Mouse (Mus musculus) liver, embryonic 14.5 days (tissue): Measurements from ENCODE around the gene Gpm6b. TPM values are rescaled to one million over a fixed set of nuclear protein-coding genes. Genes with fewer than 3 reads are reported as not detected.

Source experiments
- ATAC-seq: fragments of 200-750 bp; cut with Nextera tagmentation; 2 replicates; pipeline ENCODE4 v1.8.0; 2017; ENCODE audit warnings: moderate number of reproducible peaks, mild to moderate bottlenecking, moderate library complexity; ENCODE audit not compliant: insufficient read depth
- DNase-seq, 3 experiments: peaks; one replicate each; pipeline ENCODE4 v3.0.0-alpha.2; 2012 to 2013; ENCODE audit warnings: low read depth in 3 of 3, low spot score in 3 of 3
- H3K27ac ChIP-seq: fragments of 300-500 bp; sonication (generic); 2 replicates; pipeline ENCODE4 v1.5.1; 2014; ENCODE audit warnings: moderate library complexity, mild to moderate bottlenecking, control low read depth, inconsistent platforms
- H3K27me3 ChIP-seq: fragments of 300-500 bp; sonication (generic); 2 replicates; pipeline ENCODE4 v1.6.1; 2014; ENCODE audit warnings: mild to moderate bottlenecking, low read length, moderate library complexity; ENCODE audit not compliant: control insufficient read depth, insufficient read depth
- H3K36me3 ChIP-seq: fragments of 300-500 bp; sonication (generic); replicated peaks from 2 replicates; pipeline ENCODE4 v1.6.1; 2014; ENCODE audit warnings: low read depth; ENCODE audit not compliant: control insufficient read depth, insufficient read depth
- H3K4me1 ChIP-seq, 2 experiments: fragments of 200-500 bp in 1 of 2; fragments of 300-500 bp in 1 of 2; sonication (generic) in 1 of 2; replicated peaks; 2 replicates each; pipeline ENCODE4 v1.6.1; 2012 to 2014; ENCODE audit warnings: antibody characterized with exemption in 1 of 2, inconsistent platforms in 1 of 2, low read length in 1 of 2; ENCODE audit not compliant: control insufficient read depth in 2 of 2, insufficient read depth in 2 of 2
- H3K4me2 ChIP-seq: fragments of 300-500 bp; sonication (generic); 2 replicates; pipeline ENCODE4 v1.6.1; 2014; ENCODE audit warnings: low read depth, mild to moderate bottlenecking, control low read depth, moderate library complexity
- H3K4me3 ChIP-seq, 2 experiments: fragments of 200-500 bp in 1 of 2; fragments of 300-500 bp in 1 of 2; sonication (generic) in 1 of 2; 2 replicates each; pipeline ENCODE4 v1.5.1; 2012 to 2014; ENCODE audit warnings: low read depth in 2 of 2, low read length in 2 of 2, mild to moderate bottlenecking in 2 of 2, control low read depth in 1 of 2, inconsistent platforms in 1 of 2, moderate library complexity in 1 of 2; ENCODE audit not compliant: insufficient read depth in 1 of 2
- H3K9ac ChIP-seq: fragments of 300-500 bp; sonication (generic); replicated peaks from 2 replicates; pipeline ENCODE4 v1.6.1; 2014; ENCODE audit warnings: mild to moderate bottlenecking, control low read depth, moderate library complexity
- H3K9me3 ChIP-seq: fragments of 300-500 bp; sonication (generic); 2 replicates; pipeline ENCODE4 v1.6.1; 2016; ENCODE audit warnings: low read length, mixed read lengths; ENCODE audit not compliant: control insufficient read depth
- CTCF ChIP-seq: IDR thresholded peaks from 2 replicates; pipeline ENCODE4 v1.5.1; 2016; ENCODE audit warnings: antibody characterized with exemption, low read depth, control low read depth
- EP300 ChIP-seq: IDR thresholded peaks from 2 replicates; pipeline ENCODE4 v1.6.1; 2016; ENCODE audit warnings: antibody characterized with exemption, low read depth
- WGBS: fragments of 180-500 bp; shearing (Covaris S2); extraction: QIAGEN DNeasy Blood & Tissue Kit; methylation state at CpG from one replicate; pipeline ENCODE4 v1.1.7; 2014; ENCODE audit not compliant: insufficient replicate concordance; 5-methylcytosine and 5-hydroxymethylcytosine counted together
- polyA plus RNA-seq, 2 experiments: library from polyadenylated mRNA; depleted of rRNA in 1 of 2; stranded (reverse) in 1 of 2; unstranded in 1 of 2; fragments of >200 nt; fragmentation: Nextera tagmentation in 1 of 2; extraction: Ambion mirVana in 1 of 2; gene quantifications; 2 replicates each; pipeline versions ENCODE4 v1.2.1 to v1.2.3; 2012 to 2014

Gene Gpm6b
- polyA plus RNA-seq, 2 experiments = 1.1 to 1.5 TPM

- DNase-seq (peak; percentile 2 to 4 (median 2)), ATAC-seq (no peak)
- Histone ChIP-seq H3K27ac (no peak overlapping the region), H3K4me2 (no peak overlapping the region), H3K36me3 (no peaks in the 10 kb centered on the region), H3K4me3 (no peak overlapping the region), H3K27me3 (no peaks in the 10 kb centered on the region), H3K9ac (no peak overlapping the region), H3K9me3 (no peaks in the 10 kb centered on the region), H3K4me1 (no peaks in the 10 kb centered on the region)
- TF ChIP-seq CTCF (peak; percentile 62), EP300 (no peak)
- WGBS = 14% methylated on average over 6 of the region's 6 CpGs
These were observed 113.1 kb downstream of the Gpm6b start for GRCm38 (mm10) chrX:166351790-166352189.

- DNase-seq (no peak), ATAC-seq (no peak)
- WGBS = 34% methylated on average over 2 of the region's 2 CpGs
- Histone ChIP-seq H3K36me3 (no peaks in the 10 kb centered on the region), H3K4me3 (no peak overlapping the region), H3K4me2 (no peak overlapping the region), H3K27ac (no peak overlapping the region), H3K4me1 (no peaks in the 10 kb centered on the region), H3K9me3 (no peaks in the 10 kb centered on the region), H3K27me3 (no peaks in the 10 kb centered on the region), H3K9ac (no peak overlapping the region)
- no peak for TF ChIP-seq CTCF
- TF ChIP-seq EP300 = no peak
These were observed 114.7 kb downstream of the Gpm6b start for GRCm38 (mm10) chrX:166353412-166353811.

GRCm38 (mm10) chrX:166354913-166355312, 116.2 kb downstream of the Gpm6b start:
- Histone ChIP-seq H3K36me3 (no peaks in the 10 kb centered on the region), H3K9me3 (no peaks in the 10 kb centered on the region), H3K4me3 (no peak overlapping the region), H3K27ac (no peak overlapping the region), H3K27me3 (no peaks in the 10 kb centered on the region; the same call in 1 of the 2 replicates), H3K4me1 (no peaks in the 10 kb centered on the region), H3K4me2 (no peak overlapping the region), H3K9ac (no peak overlapping the region)
- DNase-seq (no peak), ATAC-seq (no peak)
- TF ChIP-seq EP300 = no peak
- no peak for TF ChIP-seq CTCF
- 50% methylated on average over 1 of the region's 1 CpGs for WGBS

- H3K9me3 ChIP-seq = no peaks in the 10 kb centered on the region
- no peak for TF ChIP-seq EP300
- no peak for TF ChIP-seq CTCF
- no peak overlapping the region for H3K9ac ChIP-seq
- no peak overlapping the region for H3K27ac ChIP-seq
- no peak overlapping the region for H3K4me3 ChIP-seq
- no peaks in the 10 kb centered on the region for H3K36me3 ChIP-seq
- no peaks in the 10 kb centered on the region for H3K4me1 ChIP-seq
- DNase-seq (no peak), ATAC-seq (no peak)
- no peak overlapping the region for H3K4me2 ChIP-seq
- WGBS = 63% methylated on average over 3 of the region's 3 CpGs
- no peaks in the 10 kb centered on the region; the same call in 1 of the 2 replicates for H3K27me3 ChIP-seq
These were observed 117.6 kb downstream of the Gpm6b start for GRCm38 (mm10) chrX:166356276-166356675.

- Histone ChIP-seq H3K36me3 (no peaks in the 10 kb centered on the region), H3K9me3 (no peaks in the 10 kb centered on the region), H3K4me1 (no peaks in the 10 kb centered on the region), H3K9ac (no peak overlapping the region), H3K4me3 (no peak overlapping the region), H3K27ac (no peak overlapping the region), H3K4me2 (no peak overlapping the region), H3K27me3 (no peaks in the 10 kb centered on the region; the same call in 1 of the 2 replicates)
- DNase-seq (no peak), ATAC-seq (no peak)
- WGBS = 23% methylated on average over 2 of the region's 2 CpGs
- TF ChIP-seq CTCF = no peak
- TF ChIP-seq EP300 = no peak
These were observed 120.2 kb downstream of the Gpm6b start for GRCm38 (mm10) chrX:166358955-166359354.
